Mouse (Mus musculus): ENCODE data around the gene Casc3.

Casc3 gene

GRCm38 (mm10) chr11:98871416-98871815, 66.7 kb downstream of the Casc3 start:
- DNase-seq (ENCODE audit: low spot score), result no peak

DNA sequence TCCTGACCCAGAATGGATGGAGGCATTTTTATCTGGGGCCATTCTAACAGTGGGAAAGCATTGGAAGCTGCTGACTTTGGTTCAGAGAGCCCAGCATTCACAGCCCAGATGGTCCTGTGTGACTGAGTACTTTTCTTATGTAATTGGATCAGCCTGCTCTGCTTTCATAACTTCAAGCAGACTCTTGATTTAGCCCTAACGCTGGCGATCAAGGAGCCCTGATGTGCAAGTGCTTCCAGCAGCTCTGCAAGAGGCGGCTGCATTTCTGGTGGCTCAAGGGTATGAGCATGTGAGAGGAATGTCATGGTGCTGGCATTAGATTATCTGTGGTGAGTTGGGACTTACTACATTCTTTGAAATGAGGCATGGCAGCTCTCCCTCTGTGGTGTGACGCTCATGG, 67.3 kb downstream of the Casc3 start:
- DNase-seq (ENCODE audit: low spot score), result no peak

DNA sequence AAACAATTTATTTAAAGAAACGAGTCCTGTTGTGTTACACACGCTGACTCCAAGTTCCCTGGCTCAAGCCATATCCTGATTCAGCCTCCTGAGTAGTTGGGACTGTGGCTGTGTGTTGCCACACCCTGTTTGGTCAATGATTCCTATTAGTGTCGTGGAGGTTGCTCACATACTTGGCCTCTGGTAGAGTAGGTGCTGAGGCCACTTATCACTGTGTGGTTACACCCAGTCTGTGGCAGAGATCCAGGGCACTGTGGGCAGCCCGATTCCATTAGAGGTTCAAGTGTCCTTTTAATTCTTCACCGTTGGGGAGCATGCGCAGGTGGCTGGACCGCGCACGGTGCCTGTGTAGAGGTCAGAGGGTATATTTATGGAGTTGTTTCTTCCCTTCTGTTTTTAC, 69.2 kb downstream of the Casc3 start:
- no peak for DNase-seq (ENCODE audit: low spot score)

DNA sequence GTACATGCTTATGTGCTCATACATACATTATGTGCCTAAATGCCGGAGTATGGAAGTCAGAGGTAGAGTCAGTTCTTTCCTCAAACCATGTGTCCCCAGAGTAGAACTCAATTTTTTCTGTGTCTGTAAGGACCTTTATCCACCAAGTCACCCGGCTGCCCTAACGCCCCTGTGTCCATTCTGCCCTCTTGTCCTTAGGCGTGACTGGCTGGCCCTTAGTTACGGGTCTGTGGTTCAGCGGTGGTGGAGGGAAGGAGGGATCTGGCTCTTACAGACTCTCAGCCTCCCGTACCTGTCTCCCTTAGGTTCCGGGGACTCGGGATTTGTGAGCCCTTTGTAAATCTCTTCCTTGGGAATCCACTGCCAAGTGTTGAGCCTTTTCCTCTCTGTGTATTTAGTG, 72.3 kb downstream of the Casc3 start:
- DNase-seq (ENCODE audit: low spot score), result no peak
